ENCODE assay signal across 10 mouse cellular contexts in genomic region chr6:88369851-88370635, GRCm38 (mm10).
DNase-seq lines count a peak whose midpoint lies in the region; ATAC-seq and TF ChIP-seq lines count a peak whose summit lies in the region.
"Had no signal": no experiment of that assay in that cellular context is flagged by ENCODE, and none has a peak within 500 bp of the region (broad histone marks: within the 10 kb centered on the region; RNA-seq: fewer than 3 reads in every experiment).

No protein-coding gene starts in this region.

- TF ChIP-seq POLR2A in thymus, adult 2 months (IDR thresholded peaks at IDR 0.05; ENCODE audit: control insufficient read depth, extremely low read depth, insufficient read depth, low read length, poor library complexity): no peak

- H3K4me1 ChIP-seq in intestine, embryonic 14.5 days (replicated peaks; ENCODE audit: control insufficient read depth, insufficient read depth, low read length): peaks cover 7% of the 10 kb centered on the region; the same call in 1 of the 2 replicates
- H3K4me1 ChIP-seq in intestine, postnatal 0 days (replicated peaks; ENCODE audit: control insufficient read depth, insufficient read depth, low read length): 0 out of 2 replicates have a peak, but pooled peaks cover 3% of the 10 kb centered on the region
- H3K4me1 ChIP-seq in liver, embryonic 11.5 days (replicated peaks; ENCODE audit: control insufficient read depth, insufficient read depth, low read length): no peaks in the 10 kb centered on the region
- no peaks in the 10 kb centered on the region for H3K4me1 ChIP-seq in thymus, adult 2 months (replicated peaks; ENCODE audit: control insufficient read depth, insufficient read depth, low read length)

- H3K4me2 ChIP-seq in intestine, embryonic 14.5 days (ENCODE audit: low read length): no peak overlapping the region
- no peak overlapping the region for H3K4me2 ChIP-seq in intestine, postnatal 0 days (replicated peaks; ENCODE audit: low read depth)
- no peak overlapping the region for H3K4me2 ChIP-seq in liver, embryonic 11.5 days
- H3K4me2 ChIP-seq: embryonic facial prominence, embryonic 12.5 days; liver, embryonic 15.5 days had no signal

- peak; percentile 60 for DNase-seq in intestine, embryonic 14.5 days (ENCODE audit: low spot score)
- DNase-seq in adrenal gland, adult 8-10 months: peak; percentile 30
- DNase-seq in heart, adult 9 months (ENCODE audit: low spot score in 2 of 2): peak; percentile 54 to 60
- peak; percentile 39 for DNase-seq in liver, embryonic 11.5 days (ENCODE audit: low spot score)
- DNase-seq in testis, postnatal 14 days (ENCODE audit: low spot score): peak; percentile 43
- no peak for DNase-seq in frontal cortex, postnatal 36 days (ENCODE audit: low spot score in 2 of 2)
- no peak for DNase-seq in thymus, adult 2 months

- ATAC-seq in intestine, embryonic 14.5 days (replicated peaks; ENCODE audit: low FRiP score, low TSS enrichment, low read depth): no peak
- no peak for ATAC-seq in intestine, postnatal 0 days
- no peak for ATAC-seq in liver, embryonic 11.5 days (replicated peaks; ENCODE audit: low FRiP score)

- H3K4me3 ChIP-seq in intestine, embryonic 14.5 days (ENCODE audit: low read depth, low read length): no peak overlapping the region
- no peak overlapping the region for H3K4me3 ChIP-seq in intestine, postnatal 0 days (ENCODE audit: low read depth, low read length)
- no peak overlapping the region for H3K4me3 ChIP-seq in liver, embryonic 11.5 days (ENCODE audit: low read depth, low read length)
- no peak overlapping the region for H3K4me3 ChIP-seq in thymus, adult 2 months (ENCODE audit: control insufficient read depth, insufficient read depth, low read length)
- H3K4me3 ChIP-seq: embryonic facial prominence, embryonic 12.5 days; liver, embryonic 15.5 days had no signal

- no peak overlapping the region for H3K9ac ChIP-seq in intestine, embryonic 14.5 days (ENCODE audit: low read length)
- no peak overlapping the region for H3K9ac ChIP-seq in intestine, postnatal 0 days (ENCODE audit: low read depth, low read length)
- H3K9ac ChIP-seq in liver, embryonic 11.5 days (ENCODE audit: low read depth, low read length): no peak overlapping the region
- H3K9ac ChIP-seq: embryonic facial prominence, embryonic 12.5 days; liver, embryonic 15.5 days had no signal

- TF ChIP-seq CTCF in intestine, postnatal 0 days (IDR thresholded peaks at IDR 0.05; ENCODE audit: low read depth): no peak
- no peak for TF ChIP-seq CTCF in thymus, adult 2 months (IDR thresholded peaks at IDR 0.05; ENCODE audit: borderline replicate concordance, control insufficient read depth, extremely low read depth, insufficient read depth, low read length, poor library complexity)

- no peaks in the 10 kb centered on the region for H3K27me3 ChIP-seq in intestine, embryonic 14.5 days (replicated peaks; ENCODE audit: control insufficient read depth, insufficient read depth, low read length)
- H3K27me3 ChIP-seq in intestine, postnatal 0 days (replicated peaks; ENCODE audit: control insufficient read depth, insufficient read depth, low read length): no peaks in the 10 kb centered on the region
- no peaks in the 10 kb centered on the region for H3K27me3 ChIP-seq in liver, embryonic 11.5 days (replicated peaks; ENCODE audit: control insufficient read depth, insufficient read depth, low read length)
- no peaks in the 10 kb centered on the region for H3K27me3 ChIP-seq in thymus, adult 2 months (ENCODE audit: control insufficient read depth, insufficient read depth, low read length)
- H3K27me3 ChIP-seq: embryonic facial prominence, embryonic 12.5 days; liver, embryonic 15.5 days had no signal

- H3K36me3 ChIP-seq in intestine, embryonic 14.5 days (ENCODE audit: control insufficient read depth, insufficient read depth, low read length): no peaks in the 10 kb centered on the region
- H3K36me3 ChIP-seq in intestine, postnatal 0 days (ENCODE audit: control insufficient read depth, insufficient read depth): no peaks in the 10 kb centered on the region
- H3K36me3 ChIP-seq in liver, embryonic 11.5 days (ENCODE audit: control insufficient read depth, insufficient read depth, low read length): no peaks in the 10 kb centered on the region
- no peaks in the 10 kb centered on the region for H3K36me3 ChIP-seq in thymus, adult 2 months (ENCODE audit: control insufficient read depth, insufficient read depth, low read length)
- H3K36me3 ChIP-seq: embryonic facial prominence, embryonic 12.5 days; liver, embryonic 15.5 days had no signal

- H3K27ac ChIP-seq in intestine, embryonic 14.5 days (ENCODE audit: low read depth): no peak overlapping the region
- no peak overlapping the region for H3K27ac ChIP-seq in intestine, postnatal 0 days (ENCODE audit: low read depth, low read length)
- no peak overlapping the region for H3K27ac ChIP-seq in liver, embryonic 11.5 days (ENCODE audit: low read depth, low read length)
- no peak overlapping the region for H3K27ac ChIP-seq in thymus, adult 2 months (ENCODE audit: control insufficient read depth, insufficient read depth, low read length)
- H3K27ac ChIP-seq: embryonic facial prominence, embryonic 12.5 days; liver, embryonic 15.5 days had no signal

- no peaks in the 10 kb centered on the region for H3K9me3 ChIP-seq in intestine, embryonic 14.5 days (ENCODE audit: control insufficient read depth, low read length)
- H3K9me3 ChIP-seq in intestine, postnatal 0 days (ENCODE audit: control insufficient read depth): no peaks in the 10 kb centered on the region
- no peaks in the 10 kb centered on the region for H3K9me3 ChIP-seq in liver, embryonic 11.5 days (ENCODE audit: control insufficient read depth, low read length)
- H3K9me3 ChIP-seq: embryonic facial prominence, embryonic 12.5 days; liver, embryonic 15.5 days had no signal

- 50% methylated on average over 8 of the region's 8 CpGs for WGBS in intestine, embryonic 14.5 days
- WGBS in intestine, postnatal 0 days: 70% methylated on average over 8 of the region's 8 CpGs
- WGBS in liver, embryonic 11.5 days: 76% methylated on average over 8 of the region's 8 CpGs
- 98% methylated on average over 8 of the region's 8 CpGs for WGBS in thymus, adult 2 months

Comparison
In these comparisons a context has a peak if more than half of its experiments do, and no peak if none do; other contexts are left out.
1. DNase-seq: peak in intestine, embryonic 14.5 days (single experiment), adrenal gland, adult 8-10 months (single experiment), heart, adult 9 months (2 of 2), liver, embryonic 11.5 days (single experiment) and testis, postnatal 14 days (single experiment); none in frontal cortex, postnatal 36 days (0 of 2) and thymus, adult 2 months (single experiment).